Mouse (Mus musculus) hematopoietic stem cell, adult 5-6 weeks (primary cell): ENCODE data around the gene Prps1. TPM values are rescaled to one million over a fixed set of nuclear protein-coding genes. Genes with fewer than 3 reads are reported as not detected.
A peak's percentile ranks its signal among the peaks of the same experiment; 100 is the strongest.
"Not testable (repeated sequence)": the region's sequence is repeated elsewhere in the genome, so short reads cannot be mapped to it uniquely, and the experiment has no call there.

ENCODE experiments used
- ATAC-seq, 2 experiments: fragments of 125-278 bp in 1 of 2; replicated peaks in 1 of 2; 2 replicates each; pipeline ENCODE4 v1.8.0; 2016 to 2017; ENCODE audit warnings: inconsistent platforms in 2 of 2, mild to moderate bottlenecking in 2 of 2, moderate number of reproducible peaks in 2 of 2, low read depth in 1 of 2, moderate TSS enrichment in 1 of 2; ENCODE audit not compliant: low FRiP score in 2 of 2, poor library complexity in 2 of 2, severe bottlenecking in 2 of 2, insufficient read depth in 1 of 2, low TSS enrichment in 1 of 2
- total RNA-seq: library from RNA; stranded (forward); fragments of 172-1452, 232-1000 nt; gene quantifications from 2 replicates; pipeline ENCODE4 v1.2.3, GENCODE M21; 2017

Gene Prps1
- total RNA-seq, 1 experiment from 2014 or later = 57.8 TPM

GRCm38 (mm10) chrX:140493527-140494029 is 37.2 kb downstream of the Prps1 start:
- ATAC-seq = no peak

- no peak for ATAC-seq
Observed at GRCm38 (mm10) chrX:140494170-140494569, 37.8 kb downstream of the Prps1 start.

DNA sequence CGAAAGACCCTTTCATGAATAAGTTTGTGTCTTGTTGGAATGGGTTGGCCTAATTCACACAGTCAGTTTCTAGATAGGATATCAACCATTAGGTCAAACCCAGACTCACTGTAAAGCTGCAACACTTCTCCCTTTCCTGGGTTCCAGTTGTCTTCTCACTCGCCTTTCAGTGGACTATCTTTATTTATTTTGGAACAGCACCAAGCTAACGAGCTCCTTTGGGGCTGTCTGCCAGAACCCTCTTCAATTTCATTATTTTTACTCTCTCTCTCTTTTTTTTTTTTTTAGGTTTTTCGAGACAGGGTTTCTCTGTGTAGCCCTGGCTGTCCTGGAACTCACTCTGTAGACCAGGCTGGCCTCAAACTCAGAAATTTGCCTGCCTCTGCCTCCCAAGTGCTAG is 42.0 kb downstream of the Prps1 start:
- ATAC-seq = not testable (repeated sequence)

GRCm38 (mm10) chrX:140500306-140500705 is 43.9 kb downstream of the Prps1 start:
- no peak for ATAC-seq

GRCm38 (mm10) chrX:140501401-140502301 is 45.2 kb downstream of the Prps1 start:
- ATAC-seq = no peak

- peak; percentile 29 to 41; a peak in 1 of 4 replicates for ATAC-seq
Observed at GRCm38 (mm10) chrX:140503905-140504304, 47.5 kb downstream of the Prps1 start.

DNA sequence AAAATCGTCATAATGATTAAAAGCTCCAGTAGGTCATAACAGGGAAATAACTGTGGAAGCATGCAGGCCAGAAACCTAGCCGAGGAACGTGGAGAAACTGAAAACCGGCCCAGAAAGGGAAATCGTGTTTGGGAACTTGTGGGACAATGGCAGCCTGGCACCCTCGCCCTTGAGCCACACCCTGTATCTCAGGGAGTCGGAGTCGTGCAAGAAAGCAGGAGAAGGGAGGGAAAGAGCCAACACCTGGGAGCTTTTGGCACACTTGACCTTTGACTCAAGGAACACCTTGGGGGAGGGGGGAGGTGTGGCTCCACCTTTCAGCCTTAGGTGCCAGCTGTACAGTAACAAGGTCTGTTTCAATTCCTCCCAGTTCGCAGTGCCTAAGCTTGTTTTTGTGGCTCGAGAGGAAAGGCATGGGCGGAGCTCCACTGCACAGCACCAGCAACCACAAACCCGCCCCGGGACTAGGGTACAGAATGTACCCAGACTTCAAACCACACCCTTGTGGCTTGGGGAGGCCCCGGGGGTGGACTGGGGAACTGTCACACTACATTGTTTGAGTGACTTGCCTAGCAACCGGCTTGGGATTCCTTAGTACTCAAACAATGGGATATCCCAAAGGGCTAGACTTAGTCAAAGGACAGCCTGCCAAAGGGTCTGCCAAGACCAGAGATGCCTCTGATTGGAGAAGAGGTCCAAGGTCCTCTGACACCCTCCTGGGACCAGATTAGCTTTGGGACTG is 49.3 kb downstream of the Prps1 start:
- ATAC-seq = peak; percentile 88

DNA sequence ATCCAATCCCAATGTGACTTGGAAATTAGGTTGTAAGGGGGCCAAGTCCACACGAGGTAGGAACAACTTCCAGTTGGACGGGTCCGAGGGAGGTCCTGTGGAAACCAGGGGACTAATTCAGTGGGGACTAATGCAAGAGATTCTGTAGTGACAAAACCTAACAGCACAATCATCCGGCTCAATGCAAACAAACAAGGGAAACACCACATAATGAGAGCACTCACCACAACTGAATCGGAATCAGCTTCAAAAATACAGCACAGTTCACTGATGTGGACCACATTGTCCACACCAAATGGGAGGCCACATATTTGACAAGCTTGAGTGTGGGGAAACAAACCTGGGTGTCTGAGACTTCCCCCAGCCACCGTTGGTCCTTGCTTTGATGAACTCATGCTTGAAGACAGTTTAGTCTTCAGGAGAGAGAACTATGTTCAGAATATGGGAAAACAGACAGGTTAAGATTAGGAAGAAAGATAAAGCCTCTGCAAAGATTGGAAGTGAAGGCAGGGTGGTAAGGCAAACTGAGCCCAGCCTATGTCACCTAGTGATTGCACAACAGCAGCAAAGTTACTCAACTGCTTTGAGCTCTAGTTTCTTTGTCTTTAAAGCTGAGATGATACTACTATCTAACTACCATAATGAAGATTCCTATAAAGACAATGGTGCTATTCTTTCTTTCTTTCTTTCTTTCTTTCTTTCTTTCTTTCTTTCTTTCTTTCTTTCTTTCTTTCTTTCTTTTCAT is 50.2 kb downstream of the Prps1 start:
- ATAC-seq = no peak

DNA sequence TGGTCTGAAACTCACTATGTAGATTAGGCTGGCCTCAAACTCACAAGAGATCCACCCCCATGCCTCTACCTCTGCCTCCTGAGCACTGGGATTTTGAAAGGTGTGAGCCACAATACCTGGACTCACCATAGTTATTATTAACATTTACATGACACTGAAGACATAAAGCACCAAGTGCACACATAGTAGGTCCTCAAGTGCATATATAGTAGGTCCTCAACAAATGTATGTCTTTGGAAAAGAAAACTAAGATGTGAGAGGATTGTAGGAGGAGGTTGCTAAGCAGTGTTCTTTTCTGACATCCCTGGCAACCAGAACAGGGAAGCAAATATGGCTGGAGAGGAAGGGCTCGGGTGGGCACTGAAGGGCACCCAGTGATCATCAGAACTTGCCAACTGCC is 51.0 kb downstream of the Prps1 start:
- no peak for ATAC-seq

GRCm38 (mm10) chrX:140508791-140509190 is 52.4 kb downstream of the Prps1 start:
- not testable (repeated sequence) for ATAC-seq

- no peak for ATAC-seq
Observed at GRCm38 (mm10) chrX:140509817-140510216, 53.4 kb downstream of the Prps1 start.

DNA sequence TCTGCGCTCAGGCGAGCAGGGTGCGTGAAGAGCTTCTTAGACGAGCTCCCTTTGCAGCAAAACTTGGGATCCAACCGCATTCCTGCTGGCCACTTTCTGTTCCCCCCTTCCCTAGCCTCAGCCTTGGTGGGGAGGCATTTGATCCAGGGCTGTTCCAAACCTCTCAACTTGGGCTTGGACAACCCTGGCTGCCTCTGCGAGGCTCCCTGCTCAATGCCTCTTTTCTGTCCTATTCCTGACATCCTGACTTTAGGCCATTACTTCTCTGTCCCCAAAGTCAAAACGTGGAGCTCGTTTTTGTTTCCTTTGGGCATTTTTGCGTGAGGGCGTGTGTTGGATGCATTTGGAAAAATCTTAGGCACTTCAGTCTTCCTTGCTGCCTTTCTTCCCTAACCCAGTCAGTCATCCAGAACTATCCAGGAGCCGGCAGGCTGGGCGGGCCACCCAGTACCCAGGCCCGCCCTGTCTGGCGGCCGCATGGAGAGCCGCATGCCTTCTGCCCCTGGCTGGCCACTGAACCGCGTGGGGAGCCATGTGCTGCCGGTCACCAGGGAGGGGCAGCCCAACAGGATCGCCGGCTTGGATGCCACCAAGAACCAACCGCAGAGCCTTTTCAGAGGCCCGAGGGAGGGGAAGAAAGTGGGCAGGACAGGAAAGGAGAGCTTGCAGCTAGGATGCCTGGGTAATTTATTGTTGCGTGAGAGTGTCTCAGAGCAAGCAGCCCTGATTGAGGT is 54.5 kb downstream of the Prps1 start:
- peak in 1 of 2 experiments; percentile 57; a peak in 2 of 4 replicates for ATAC-seq

- no peak for ATAC-seq
Observed at GRCm38 (mm10) chrX:140511687-140512651, 55.6 kb downstream of the Prps1 start.

- peak in 1 of 2 experiments; percentile 40; a peak in 1 of 4 replicates for ATAC-seq
Observed at GRCm38 (mm10) chrX:140513379-140513778, 57.0 kb downstream of the Prps1 start.

DNA sequence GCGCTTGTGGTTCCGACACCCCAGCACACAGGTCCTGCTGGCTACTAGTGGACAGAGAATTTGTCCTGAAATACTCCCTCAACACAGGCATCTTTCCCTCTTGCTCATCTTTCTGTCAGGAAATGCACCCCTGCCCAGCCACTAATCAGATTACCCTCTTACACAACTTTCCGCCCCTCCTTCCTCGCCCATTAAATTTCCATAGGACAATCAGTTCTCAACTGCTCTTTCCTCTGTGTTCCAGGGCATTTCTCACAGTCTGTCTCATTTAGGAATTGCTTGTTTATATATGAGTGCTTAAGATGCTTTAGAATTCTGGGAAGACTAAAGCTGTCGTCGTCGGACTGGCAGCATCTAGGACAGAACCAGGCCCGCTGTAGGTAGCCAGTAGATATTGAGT is 61.9 kb downstream of the Prps1 start:
- no peak for ATAC-seq
